Mouse (Mus musculus) heart, embryonic 13.5 days (tissue): ENCODE data around the gene Ncaph2. TPM values are rescaled to one million over a fixed set of nuclear protein-coding genes. Genes with fewer than 3 reads are reported as not detected.
A peak's percentile ranks its signal among the peaks of the same experiment; 100 is the strongest.

Source experiments
- ATAC-seq: fragments of 200-750 bp; cut with Nextera tagmentation; 2 replicates; pipeline ENCODE4 v1.8.0; 2017; ENCODE audit warnings: moderate TSS enrichment; ENCODE audit not compliant: insufficient number of reproducible peaks, low FRiP score, low TSS enrichment; ENCODE audit errors: extremely low read depth
- H3K27ac ChIP-seq: fragments of 300-500 bp; sonication (generic); replicated peaks from 2 replicates; pipeline ENCODE4 v1.5.1; 2015; ENCODE audit warnings: moderate library complexity, mild to moderate bottlenecking, inconsistent platforms
- H3K27me3 ChIP-seq: fragments of 300-500 bp; sonication (generic); replicated peaks from 2 replicates; pipeline ENCODE4 v1.6.1; 2015; ENCODE audit warnings: mild to moderate bottlenecking, inconsistent platforms
- H3K36me3 ChIP-seq: fragments of 300-500 bp; sonication (generic); 2 replicates; pipeline ENCODE4 v1.6.1; 2015; ENCODE audit warnings: mild to moderate bottlenecking, inconsistent platforms
- H3K4me1 ChIP-seq: fragments of 300-500 bp; sonication (generic); 2 replicates; pipeline ENCODE4 v1.6.1; 2015; ENCODE audit warnings: inconsistent platforms
- H3K4me2 ChIP-seq: fragments of 300-500 bp; sonication (generic); 2 replicates; pipeline ENCODE4 v1.6.1; 2015; ENCODE audit warnings: inconsistent platforms, mild to moderate bottlenecking, moderate library complexity
- H3K4me3 ChIP-seq: fragments of 300-500 bp; sonication (generic); 2 replicates; pipeline ENCODE4 v1.5.1; 2015; ENCODE audit warnings: moderate library complexity, mild to moderate bottlenecking, inconsistent platforms
- H3K9ac ChIP-seq: fragments of 300-500 bp; sonication (generic); 2 replicates; pipeline ENCODE4 v1.6.1; 2015; ENCODE audit warnings: inconsistent platforms, mild to moderate bottlenecking, moderate library complexity
- H3K9me3 ChIP-seq: fragments of 300-500 bp; sonication (generic); 2 replicates; pipeline ENCODE4 v1.6.1; 2016; ENCODE audit warnings: inconsistent platforms
- WGBS: fragments of 180-500 bp; shearing (Covaris S2); methylation state at CpG from one replicate; pipeline ENCODE4 v1.1.7; 2015; ENCODE audit warnings: mixed read lengths; 5-methylcytosine and 5-hydroxymethylcytosine counted together
- polyA plus RNA-seq: library from polyadenylated mRNA; unstranded; fragments of >200 nt; fragmentation: Nextera tagmentation; extraction: Ambion mirVana; gene quantifications from 2 replicates; pipeline ENCODE4 v1.2.1, GENCODE M21; 2015

Ncaph2 gene
- 94.1 and 109 TPM in 2 replicates for polyA plus RNA-seq

- ATAC-seq, result peak; percentile 88
- Histone ChIP-seq H3K9ac (peak within 1 kb of the TSS; percentile 93), H3K36me3 (peaks cover 53% of the 10 kb centered on the region), H3K27ac (peak within 1 kb of the TSS; percentile 88), H3K27me3 (no peaks in the 10 kb centered on the region), H3K4me2 (peak within 1 kb of the TSS; percentile 84), H3K4me1 (peaks cover 47% of the 10 kb centered on the region), H3K9me3 (no peaks in the 10 kb centered on the region), H3K4me3 (peak within 1 kb of the TSS; percentile 84)
- WGBS, result under 1% methylated on average over 64 of the region's 64 CpGs
Measured at GRCm38 (mm10) chr15:89355241-89356187, at the start of gene Ncaph2, which contains the start of gene Lmf2. Gene Ncaph2, plus strand, starts transcription at chr15:89355719. Gene Lmf2, minus strand, starts transcription at chr15:89355659.

- no peak overlapping the region for H3K4me2 ChIP-seq
- 87% methylated on average over 1 of the region's 1 CpGs for WGBS
- H3K36me3 ChIP-seq, result peaks cover 70% of the 10 kb centered on the region
- no peak for ATAC-seq
- H3K9ac ChIP-seq, result no peak overlapping the region
- peaks cover 31% of the 10 kb centered on the region for H3K4me1 ChIP-seq
- H3K4me3 ChIP-seq, result no peak overlapping the region
- no peaks in the 10 kb centered on the region for H3K27me3 ChIP-seq
- no peaks in the 10 kb centered on the region for H3K9me3 ChIP-seq
- H3K27ac ChIP-seq, result no peak overlapping the region
Measured at GRCm38 (mm10) chr15:89305966-89306365, 49.6 kb upstream of the Ncaph2 start.

GRCm38 (mm10) chr15:89307461-89307860 is 48.1 kb upstream of the Ncaph2 start:
- ATAC-seq, result no peak
- H3K36me3 ChIP-seq, result peaks cover 55% of the 10 kb centered on the region
- no peak overlapping the region for H3K4me3 ChIP-seq
- H3K9ac ChIP-seq, result no peak overlapping the region
- H3K4me2 ChIP-seq, result no peak overlapping the region
- no peak overlapping the region for H3K27ac ChIP-seq
- H3K9me3 ChIP-seq, result no peaks in the 10 kb centered on the region
- WGBS, result 87% methylated on average over 13 of the region's 13 CpGs
- H3K4me1 ChIP-seq, result peaks cover 38% of the 10 kb centered on the region
- no peaks in the 10 kb centered on the region for H3K27me3 ChIP-seq

GRCm38 (mm10) chr15:89308406-89309139 is 46.9 kb upstream of the Ncaph2 start:
- H3K4me1 ChIP-seq, result peaks cover 49% of the 10 kb centered on the region
- peaks cover 44% of the 10 kb centered on the region for H3K36me3 ChIP-seq
- no peak overlapping the region for H3K9ac ChIP-seq
- WGBS, result 83% methylated on average over 7 of the region's 7 CpGs
- no peak for ATAC-seq
- no peaks in the 10 kb centered on the region for H3K27me3 ChIP-seq
- H3K27ac ChIP-seq, result no peak overlapping the region
- no peak overlapping the region for H3K4me3 ChIP-seq
- H3K4me2 ChIP-seq, result no peak overlapping the region
- no peaks in the 10 kb centered on the region for H3K9me3 ChIP-seq

GRCm38 (mm10) chr15:89309962-89310498 is 45.5 kb upstream of the Ncaph2 start:
- no peak for ATAC-seq
- WGBS, result 64% methylated on average over 5 of the region's 6 CpGs

DNA sequence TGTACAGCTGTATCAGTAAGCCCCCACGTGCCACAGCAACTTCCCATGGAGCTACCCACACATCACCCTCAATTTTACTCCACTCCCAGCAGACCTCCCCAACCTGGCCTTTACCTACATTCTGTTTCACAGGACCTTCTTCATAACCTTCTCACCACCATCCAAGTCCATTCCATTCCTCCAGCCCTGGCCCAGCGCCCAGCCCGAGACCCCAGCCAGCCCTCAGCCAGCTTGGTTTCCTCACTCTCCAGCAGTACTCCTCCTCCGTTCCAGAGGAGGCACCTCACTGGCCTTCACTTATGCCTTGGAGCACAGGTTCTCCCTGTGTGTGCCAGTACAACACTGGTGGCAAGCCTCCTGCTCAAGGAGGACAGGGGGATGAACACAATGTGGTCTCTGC is 42.2 kb upstream of the Ncaph2 start:
- peak overlapping the region; percentile 91 for H3K4me2 ChIP-seq
- no peaks in the 10 kb centered on the region for H3K36me3 ChIP-seq
- no peaks in the 10 kb centered on the region for H3K9me3 ChIP-seq
- H3K4me3 ChIP-seq, result peak overlapping the region; percentile 75; the same call in 1 of the 2 replicates
- no peaks in the 10 kb centered on the region for H3K27me3 ChIP-seq
- 76% methylated on average over 4 of the region's 4 CpGs for WGBS
- H3K27ac ChIP-seq, result no peak overlapping the region
- peak overlapping the region; percentile 95 for H3K9ac ChIP-seq
- ATAC-seq, result no peak
- H3K4me1 ChIP-seq, result peaks cover 56% of the 10 kb centered on the region

More at GRCm38 (mm10) chr15:89309962-89310498, 45.5 kb upstream of the Ncaph2 start:
- no peaks in the 10 kb centered on the region for H3K9me3 ChIP-seq
- peaks cover 57% of the 10 kb centered on the region for H3K4me1 ChIP-seq
- H3K9ac ChIP-seq, result no peak overlapping the region
- H3K4me2 ChIP-seq, result no peak overlapping the region
- H3K36me3 ChIP-seq, result peaks cover 29% of the 10 kb centered on the region
- no peak overlapping the region for H3K27ac ChIP-seq
- no peaks in the 10 kb centered on the region for H3K27me3 ChIP-seq
- no peak overlapping the region for H3K4me3 ChIP-seq

DNA sequence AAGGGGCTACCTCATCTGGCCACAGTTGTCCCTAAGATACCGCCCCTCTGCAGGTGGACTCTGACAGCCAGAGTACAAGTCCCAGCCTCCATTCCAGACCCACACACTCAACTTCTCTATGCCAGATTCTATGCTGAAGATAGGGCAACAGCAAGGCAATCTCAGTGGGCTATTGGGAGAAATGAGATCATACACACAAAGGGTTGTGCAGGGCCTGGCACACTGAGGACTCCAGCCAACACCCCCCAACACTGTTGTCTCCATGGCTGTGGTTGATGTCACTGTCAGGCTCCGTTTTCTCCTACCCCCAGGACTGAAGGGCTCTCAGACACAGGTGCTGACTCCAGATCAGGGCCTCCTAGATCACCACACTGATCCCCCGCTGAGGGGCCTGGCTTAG is 41.4 kb upstream of the Ncaph2 start:
- WGBS, result 29% methylated on average over 3 of the region's 3 CpGs
- Histone ChIP-seq H3K9me3 (no peaks in the 10 kb centered on the region), H3K4me3 (peak overlapping the region; percentile 75), H3K4me1 (peaks cover 49% of the 10 kb centered on the region), H3K27me3 (no peaks in the 10 kb centered on the region), H3K9ac (peak overlapping the region; percentile 95), H3K36me3 (no peaks in the 10 kb centered on the region), H3K4me2 (peak overlapping the region; percentile 91), H3K27ac (no peak overlapping the region)
- ATAC-seq, result no peak

- H3K9me3 ChIP-seq, result no peaks in the 10 kb centered on the region
Measured at GRCm38 (mm10) chr15:89314511-89315189, 40.9 kb upstream of the Ncaph2 start.

GRCm38 (mm10) chr15:89315190-89315731 is 40.3 kb upstream of the Ncaph2 start, which contains the start of gene Sbf1:
Gene Sbf1, minus strand, starts transcription at chr15:89315311.
- Histone ChIP-seq H3K9ac (peak within 1 kb of the TSS; percentile 95), H3K4me2 (peak within 1 kb of the TSS; percentile 91), H3K36me3 (no peaks in the 10 kb centered on the region), H3K27me3 (no peaks in the 10 kb centered on the region), H3K9me3 (no peaks in the 10 kb centered on the region), H3K4me3 (peak within 1 kb of the TSS; percentile 75), H3K27ac (peak within 1 kb of the TSS; percentile 84), H3K4me1 (peaks cover 38% of the 10 kb centered on the region)
- ATAC-seq, result peak; percentile 100
- under 1% methylated on average over 37 of the region's 37 CpGs for WGBS

More at GRCm38 (mm10) chr15:89314511-89315189, 40.9 kb upstream of the Ncaph2 start:
- no peaks in the 10 kb centered on the region for H3K27me3 ChIP-seq
- no peak for ATAC-seq
- peaks cover 44% of the 10 kb centered on the region for H3K4me1 ChIP-seq
- H3K4me2 ChIP-seq, result peak overlapping the region; percentile 91
- peak overlapping the region; percentile 55 for H3K27ac ChIP-seq
- H3K4me3 ChIP-seq, result peak overlapping the region; percentile 75
- WGBS, result under 1% methylated on average over 57 of the region's 58 CpGs
- no peaks in the 10 kb centered on the region for H3K36me3 ChIP-seq
- H3K9ac ChIP-seq, result peak overlapping the region; percentile 95

GRCm38 (mm10) chr15:89316146-89316545 is 39.4 kb upstream of the Ncaph2 start:
- Histone ChIP-seq H3K4me2 (no peak overlapping the region), H3K27me3 (peaks cover 6% of the 10 kb centered on the region), H3K27ac (no peak overlapping the region), H3K4me1 (peaks cover 30% of the 10 kb centered on the region), H3K36me3 (no peaks in the 10 kb centered on the region), H3K9me3 (no peaks in the 10 kb centered on the region), H3K9ac (no peak overlapping the region), H3K4me3 (no peak overlapping the region)
- WGBS, result 60% methylated on average over 11 of the region's 11 CpGs
- no peak for ATAC-seq
